Mouse (Mus musculus) C2C12 (cell line): Measurements from ENCODE around the gene Ugt1a5.
"Not testable (repeated sequence)": the region's sequence is repeated elsewhere in the genome, so short reads cannot be mapped to it uniquely, and the experiment has no call there.

Experiments used
- CTCF ChIP-seq: IDR thresholded peaks from one replicate; pipeline ENCODE4 v1.5.1; 2011; ENCODE audit not compliant: control insufficient read depth, insufficient read depth, insufficient read length
- FOSL1 ChIP-seq: IDR thresholded peaks from one replicate; pipeline ENCODE4 v1.8.0; 2011; ENCODE audit warnings: mild to moderate bottlenecking, low read length; ENCODE audit not compliant: poor library complexity, insufficient read depth, severe bottlenecking
- MAX ChIP-seq: IDR thresholded peaks from one replicate; pipeline ENCODE4 v1.6.1; 2011; ENCODE audit warnings: mild to moderate bottlenecking, control low read depth
- MYOD1 ChIP-seq: IDR thresholded peaks from one replicate; pipeline ENCODE4 v1.6.1; 2011; ENCODE audit warnings: low read depth; ENCODE audit not compliant: control insufficient read depth, insufficient read length
- MYOG ChIP-seq: IDR thresholded peaks from one replicate; pipeline ENCODE4 v1.6.1; 2011; ENCODE audit not compliant: control insufficient read depth, insufficient read length; ENCODE audit errors: extremely low read depth
- USF1 ChIP-seq: IDR thresholded peaks from one replicate; pipeline ENCODE4 v1.6.1; 2011; ENCODE audit warnings: low read depth, mild to moderate bottlenecking, control low read depth, moderate library complexity

DNA sequence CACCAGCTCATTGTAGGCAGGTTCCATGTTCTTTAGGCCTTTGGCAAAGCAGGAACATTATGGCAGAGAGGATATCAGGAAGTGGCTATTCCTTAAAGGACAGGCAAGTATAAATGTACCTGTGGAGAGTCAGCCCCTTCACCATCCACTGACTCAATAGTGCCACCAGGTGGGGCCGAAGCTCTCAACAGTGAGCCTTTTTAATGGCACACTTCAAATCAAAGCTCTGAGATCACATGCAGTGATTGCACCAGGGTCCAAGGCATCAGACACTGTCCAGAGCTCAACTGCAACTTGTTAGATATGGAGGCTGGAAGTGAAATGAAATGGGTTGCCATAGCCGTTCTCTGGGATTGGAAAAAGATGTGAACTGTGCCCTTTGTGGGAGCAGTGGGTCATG is 20.5 kb upstream of the Ugt1a5 start:
- TF ChIP-seq CTCF, MAX, USF1, MYOG, MYOD1, FOSL1: not testable (repeated sequence)
